Mouse (Mus musculus) kidney, embryonic 16.5 days (tissue): ENCODE results near the gene Scrt2. TPM values are rescaled to one million over a fixed set of nuclear protein-coding genes. Genes with fewer than 3 reads are reported as not detected.
"Not testable (repeated sequence)": the region's sequence is repeated elsewhere in the genome, so short reads cannot be mapped to it uniquely, and the experiment has no call there.

Experiments used
- ATAC-seq: fragments of 200-750 bp; cut with Nextera tagmentation; 2 replicates; pipeline ENCODE4 v1.8.0; 2017; ENCODE audit warnings: moderate TSS enrichment; ENCODE audit not compliant: low FRiP score, low TSS enrichment
- H3K27ac ChIP-seq: fragments of 300-500 bp; sonication (generic); 2 replicates; pipeline ENCODE4 v1.5.1; 2014; ENCODE audit warnings: low read length
- H3K27me3 ChIP-seq: fragments of 300-500 bp; sonication (generic); 2 replicates; pipeline ENCODE4 v1.6.1; 2014; ENCODE audit warnings: low read length, control low read depth, mixed read lengths; ENCODE audit not compliant: insufficient read depth
- H3K36me3 ChIP-seq: fragments of 300-500 bp; sonication (generic); 2 replicates; pipeline ENCODE4 v1.6.1; 2014; ENCODE audit warnings: low read length, control low read depth, mixed read lengths; ENCODE audit not compliant: insufficient read depth
- H3K4me1 ChIP-seq: fragments of 300-500 bp; sonication (generic); 2 replicates; pipeline ENCODE4 v1.6.1; 2014; ENCODE audit warnings: low read length, control low read depth, mixed read lengths; ENCODE audit not compliant: insufficient read depth
- H3K4me2 ChIP-seq: fragments of 300-500 bp; sonication (generic); replicated peaks from 2 replicates; pipeline ENCODE4 v1.6.1; 2014; ENCODE audit warnings: low read depth, low read length
- H3K4me3 ChIP-seq: fragments of 300-500 bp; sonication (generic); 2 replicates; pipeline ENCODE4 v1.5.1; 2014; ENCODE audit warnings: mild to moderate bottlenecking, low read length
- H3K9ac ChIP-seq: fragments of 300-500 bp; sonication (generic); replicated peaks from 2 replicates; pipeline ENCODE4 v1.6.1; 2014; ENCODE audit warnings: low read length
- H3K9me3 ChIP-seq: fragments of 300-500 bp; sonication (generic); 2 replicates; pipeline ENCODE4 v1.6.1; 2016; ENCODE audit warnings: low read length, control low read depth
- WGBS: fragments of 180-500 bp; shearing (Covaris S2); extraction: QIAGEN DNeasy Blood & Tissue Kit; methylation state at CpG from one replicate; pipeline ENCODE4 v1.1.7; 2014; 5-methylcytosine and 5-hydroxymethylcytosine counted together
- polyA plus RNA-seq: library from polyadenylated mRNA; unstranded; fragments of >200 nt; fragmentation: Nextera tagmentation; extraction: Ambion mirVana; gene quantifications from 2 replicates; pipeline ENCODE4 v1.2.1, GENCODE M21; 2015

Scrt2 gene
- polyA plus RNA-seq, 1 experiment from 2014 or later, result not detected

GRCm38 (mm10) chr2:152055406-152055805, 25.9 kb upstream of the Scrt2 start:
- no peak overlapping the region for H3K4me3 ChIP-seq
- no peaks in the 10 kb centered on the region for H3K36me3 ChIP-seq
- no peak for ATAC-seq
- H3K4me2 ChIP-seq, result no peak overlapping the region
- no peak overlapping the region for H3K9ac ChIP-seq
- no peaks in the 10 kb centered on the region for H3K4me1 ChIP-seq
- no peaks in the 10 kb centered on the region for H3K9me3 ChIP-seq
- H3K27ac ChIP-seq, result no peak overlapping the region
- H3K27me3 ChIP-seq, result peaks cover 22% of the 10 kb centered on the region
- WGBS, result 42% methylated on average over 1 of the region's 1 CpGs

DNA sequence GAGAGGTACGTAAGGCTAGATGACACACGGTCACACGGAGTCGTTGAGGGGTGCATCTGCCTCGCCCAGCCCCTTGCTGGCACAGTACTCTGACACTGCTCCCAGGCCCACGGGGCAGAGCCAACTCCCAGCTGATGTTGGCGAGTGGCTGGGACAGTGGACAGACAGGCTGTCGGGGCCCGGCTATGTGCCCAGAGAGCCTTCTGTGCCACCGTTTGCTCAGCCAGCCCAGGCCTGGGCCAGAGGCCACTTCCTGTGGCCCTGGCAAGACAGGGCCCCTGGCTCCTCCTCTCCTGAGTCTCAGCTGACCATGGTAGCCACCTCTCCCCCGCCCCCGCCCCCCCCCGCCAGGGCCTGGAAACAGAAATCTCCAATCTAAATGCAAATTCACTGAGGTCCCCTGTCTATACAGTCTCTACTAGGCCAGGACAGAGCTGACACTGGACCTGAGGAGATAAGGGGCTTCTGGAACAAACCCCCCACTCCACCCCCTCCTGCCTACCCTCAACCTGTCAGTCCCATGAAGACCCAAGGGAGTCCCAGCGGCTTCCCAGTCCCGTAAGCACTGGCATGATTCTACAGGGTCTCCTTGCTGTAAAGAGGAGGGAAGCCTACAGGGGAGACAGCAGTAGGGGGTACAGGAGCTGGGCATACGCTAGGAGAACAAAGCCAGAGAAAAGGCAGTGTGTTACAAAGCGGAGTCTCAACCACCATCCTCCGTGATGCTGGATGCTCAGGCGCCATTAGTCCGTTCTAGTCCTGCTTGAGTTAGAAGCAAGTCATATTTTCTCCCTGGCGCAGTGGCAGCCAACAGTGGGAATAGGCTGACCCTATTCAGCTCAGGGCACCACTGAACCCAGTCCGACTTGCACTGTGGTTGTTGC, 24.7 kb upstream of the Scrt2 start:
- H3K27ac ChIP-seq, result no peak overlapping the region
- H3K4me3 ChIP-seq, result no peak overlapping the region
- WGBS, result 68% methylated on average over 22 of the region's 22 CpGs
- no peak overlapping the region for H3K4me2 ChIP-seq
- no peak for ATAC-seq
- no peak overlapping the region for H3K9ac ChIP-seq
- no peaks in the 10 kb centered on the region for H3K4me1 ChIP-seq
- no peaks in the 10 kb centered on the region for H3K9me3 ChIP-seq
- H3K27me3 ChIP-seq, result peaks cover 13% of the 10 kb centered on the region
- no peaks in the 10 kb centered on the region for H3K36me3 ChIP-seq

GRCm38 (mm10) chr2:152057252-152057563, 24.1 kb upstream of the Scrt2 start:
- Histone ChIP-seq H3K4me3 (no peak overlapping the region), H3K9ac (no peak overlapping the region), H3K36me3 (no peaks in the 10 kb centered on the region), H3K27me3 (peaks cover 8% of the 10 kb centered on the region), H3K4me2 (no peak overlapping the region), H3K9me3 (no peaks in the 10 kb centered on the region), H3K4me1 (no peaks in the 10 kb centered on the region), H3K27ac (no peak overlapping the region)
- WGBS, result 73% methylated on average over 9 of the region's 9 CpGs
- no peak for ATAC-seq

GRCm38 (mm10) chr2:152062817-152063216, 18.5 kb upstream of the Scrt2 start:
- H3K27ac ChIP-seq, result not testable (repeated sequence)
- WGBS, result 90% methylated on average over 3 of the region's 3 CpGs

DNA sequence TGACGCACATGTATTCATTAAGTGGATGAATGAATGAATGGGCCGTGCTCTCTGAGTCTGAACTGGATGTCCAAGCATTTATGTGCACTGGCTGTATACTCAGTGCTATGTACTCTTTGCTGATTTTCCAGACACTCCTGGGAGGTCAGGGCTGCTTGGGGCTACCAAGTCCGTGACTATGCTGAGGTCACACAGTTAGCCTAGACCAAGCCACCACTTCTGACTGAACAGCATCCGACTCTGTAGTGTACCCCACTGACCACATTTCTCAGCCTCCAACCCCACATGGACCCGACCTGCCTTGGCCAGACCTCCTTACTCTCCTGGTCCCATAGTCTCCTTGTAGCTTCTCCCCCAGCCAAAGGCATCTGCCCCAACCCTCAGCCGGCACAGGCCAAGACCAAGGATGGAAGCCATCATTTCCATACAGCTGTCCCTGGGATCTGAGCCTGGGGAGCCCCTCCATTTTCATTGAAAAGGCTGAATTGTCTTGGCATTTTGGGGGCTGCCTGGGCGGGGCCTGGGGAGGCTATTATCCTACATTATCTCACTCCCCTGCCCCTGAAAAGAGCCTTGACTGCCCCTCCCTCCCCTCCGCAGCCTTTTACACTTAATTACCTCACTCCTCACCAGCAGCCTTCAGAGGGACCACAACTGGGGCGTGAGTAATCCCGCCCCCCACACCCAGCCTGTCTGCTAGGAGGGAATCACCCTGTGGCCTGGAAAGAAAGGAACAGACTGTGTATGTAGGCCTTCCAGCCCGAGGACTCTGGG, 12.5 kb upstream of the Scrt2 start:
- Histone ChIP-seq H3K4me1 (no peaks in the 10 kb centered on the region), H3K27ac (no peak overlapping the region), H3K4me2 (no peak overlapping the region), H3K9ac (no peak overlapping the region), H3K9me3 (no peaks in the 10 kb centered on the region), H3K27me3 (no peaks in the 10 kb centered on the region), H3K36me3 (no peaks in the 10 kb centered on the region), H3K4me3 (no peak overlapping the region)
- 47% methylated on average over 11 of the region's 11 CpGs for WGBS
- ATAC-seq, result no peak

More at GRCm38 (mm10) chr2:152062817-152063216, 18.5 kb upstream of the Scrt2 start:
- not testable (repeated sequence) for H3K4me1 ChIP-seq, H3K27me3 ChIP-seq, H3K9ac ChIP-seq, H3K9me3 ChIP-seq, H3K36me3 ChIP-seq, H3K4me2 ChIP-seq, ATAC-seq, H3K4me3 ChIP-seq

DNA sequence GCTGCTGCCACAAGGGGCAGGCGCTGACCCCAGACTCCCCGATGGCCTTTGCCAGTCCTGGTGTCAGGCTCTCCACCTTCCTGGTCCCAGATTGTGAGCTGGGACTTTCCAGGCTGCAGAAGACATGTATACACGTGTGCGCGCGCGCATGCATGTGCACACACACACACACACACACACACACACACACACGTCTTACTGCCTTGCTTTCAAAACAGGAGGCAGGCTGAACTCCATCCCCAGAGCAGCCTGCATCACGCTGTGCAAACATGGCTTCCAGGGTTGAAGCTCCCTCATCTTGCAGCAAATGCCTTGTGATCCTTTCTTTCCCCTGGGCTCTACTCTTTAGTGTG, 11.9 kb upstream of the Scrt2 start:
- Histone ChIP-seq H3K4me1 (no peaks in the 10 kb centered on the region), H3K9me3 (no peaks in the 10 kb centered on the region), H3K27ac (no peak overlapping the region), H3K9ac (no peak overlapping the region), H3K27me3 (0 out of 2 replicates have a peak, but pooled peaks cover under 1% of the 10 kb centered on the region), H3K4me3 (no peak overlapping the region), H3K4me2 (no peak overlapping the region), H3K36me3 (no peaks in the 10 kb centered on the region)
- no peak for ATAC-seq
- WGBS, result 65% methylated on average over 9 of the region's 9 CpGs

- Histone ChIP-seq H3K4me1 (no peaks in the 10 kb centered on the region), H3K27me3 (peaks cover 3% of the 10 kb centered on the region; the same call in 1 of the 2 replicates), H3K4me2 (no peak overlapping the region), H3K9ac (no peak overlapping the region), H3K36me3 (no peaks in the 10 kb centered on the region), H3K27ac (no peak overlapping the region), H3K4me3 (no peak overlapping the region), H3K9me3 (no peaks in the 10 kb centered on the region)
- 80% methylated on average over 2 of the region's 2 CpGs for WGBS
- no peak for ATAC-seq
Observed at GRCm38 (mm10) chr2:152069941-152070340, 11.4 kb upstream of the Scrt2 start.

DNA sequence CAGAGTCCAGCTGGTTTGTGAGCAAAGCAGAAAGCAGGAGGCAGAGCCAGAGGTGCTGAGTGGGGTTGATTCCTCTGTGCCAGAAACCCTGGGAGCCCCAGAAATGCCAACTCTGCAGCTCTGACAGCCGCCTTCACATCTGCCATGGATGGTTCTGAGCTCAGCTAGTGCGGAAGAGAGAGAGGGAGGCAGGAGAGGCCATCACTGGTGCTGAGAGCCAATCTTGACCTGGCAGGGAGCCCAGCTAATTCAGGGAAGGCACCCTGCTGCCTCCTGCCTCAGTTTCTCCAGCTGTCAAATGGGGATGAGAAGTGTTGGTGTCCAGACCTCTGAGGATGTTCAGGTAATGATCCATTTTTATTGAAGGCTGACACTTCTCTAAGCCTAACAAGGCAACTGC, 6.8 kb upstream of the Scrt2 start:
- H3K27ac ChIP-seq, result no peak overlapping the region
- no peaks in the 10 kb centered on the region for H3K9me3 ChIP-seq
- H3K4me1 ChIP-seq, result no peaks in the 10 kb centered on the region
- no peak overlapping the region for H3K9ac ChIP-seq
- no peak for ATAC-seq
- H3K4me2 ChIP-seq, result no peak overlapping the region
- no peak overlapping the region for H3K4me3 ChIP-seq
- WGBS, result 72% methylated on average over 2 of the region's 2 CpGs
- H3K27me3 ChIP-seq, result peaks cover 32% of the 10 kb centered on the region
- no peaks in the 10 kb centered on the region for H3K36me3 ChIP-seq

GRCm38 (mm10) chr2:152075294-152075889, 5.9 kb upstream of the Scrt2 start:
- Histone ChIP-seq H3K9me3 (no peaks in the 10 kb centered on the region), H3K4me3 (no peak overlapping the region), H3K4me1 (peaks cover 1% of the 10 kb centered on the region; the same call in 1 of the 2 replicates), H3K27ac (no peak overlapping the region), H3K4me2 (no peak overlapping the region), H3K36me3 (no peaks in the 10 kb centered on the region), H3K9ac (no peak overlapping the region), H3K27me3 (peaks cover 38% of the 10 kb centered on the region)
- no peak for ATAC-seq
- WGBS, result 52% methylated on average over 9 of the region's 9 CpGs

DNA sequence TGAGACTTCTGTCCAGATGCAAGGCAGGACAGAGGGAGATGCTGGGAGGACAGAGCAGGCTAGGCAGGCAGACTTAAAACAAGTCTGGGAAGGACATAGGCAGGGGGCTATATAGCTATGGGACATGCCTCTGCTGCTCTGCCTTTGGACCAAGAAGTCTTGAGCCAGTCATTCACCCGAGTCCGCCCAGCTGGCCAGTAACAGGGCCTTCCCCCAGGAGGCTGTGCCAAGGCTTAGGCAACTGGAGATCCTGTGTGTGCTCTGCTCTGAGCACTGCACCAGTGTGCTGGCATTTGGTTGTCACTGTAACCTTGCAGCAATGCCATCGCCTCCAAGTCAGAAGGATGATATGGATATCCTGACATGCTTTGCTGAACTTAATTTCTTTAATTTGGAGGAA, 4.0 kb upstream of the Scrt2 start:
- Histone ChIP-seq H3K27ac (no peak overlapping the region), H3K27me3 (peaks cover 52% of the 10 kb centered on the region), H3K9ac (no peak overlapping the region), H3K9me3 (no peaks in the 10 kb centered on the region), H3K4me1 (peaks cover 15% of the 10 kb centered on the region), H3K4me3 (no peak overlapping the region), H3K4me2 (no peak overlapping the region), H3K36me3 (no peaks in the 10 kb centered on the region)
- 67% methylated on average over 3 of the region's 3 CpGs for WGBS
- ATAC-seq, result no peak
